In genomic region chr6:137153021-137153420, GRCm38 (mm10) we compare ENCODE assay signal across 12 mouse cellular contexts.
"Had no signal": no experiment of that assay in that cellular context is flagged by ENCODE, and none has a peak within 500 bp of the region (broad histone marks: within the 10 kb centered on the region; RNA-seq: fewer than 3 reads in every experiment).

No protein-coding gene starts in this region.

- H3K4me3 ChIP-seq: layer of hippocampus, adult 2 months; limb, embryonic 13.5 days; midbrain, embryonic 12.5 days; neural tube, embryonic 13.5 days; stomach, embryonic 15.5 days had no signal

- H3K9ac ChIP-seq: limb, embryonic 13.5 days; liver, embryonic 14.5 days; midbrain, embryonic 12.5 days; neural tube, embryonic 13.5 days; stomach, embryonic 15.5 days had no signal

- H3K27ac ChIP-seq: hindbrain, postnatal 0 days; layer of hippocampus, adult 2 months; limb, embryonic 13.5 days; liver, embryonic 14.5 days; midbrain, embryonic 12.5 days; neural tube, embryonic 13.5 days; stomach, embryonic 15.5 days had no signal

- DNase-seq: left cerebral cortex, postnatal 4 days; lung, adult 18-20 months; retina, postnatal 1 day; thymus, postnatal 36 days had no signal

- H3K9me3 ChIP-seq: limb, embryonic 13.5 days; midbrain, embryonic 12.5 days; neural tube, embryonic 13.5 days; stomach, embryonic 15.5 days had no signal

- H3K4me2 ChIP-seq: limb, embryonic 13.5 days; midbrain, embryonic 12.5 days; neural tube, embryonic 13.5 days; stomach, embryonic 15.5 days had no signal

- H3K36me3 ChIP-seq: limb, embryonic 13.5 days; midbrain, embryonic 12.5 days; neural tube, embryonic 13.5 days; stomach, embryonic 15.5 days had no signal

- ATAC-seq: hindbrain, postnatal 0 days; midbrain, embryonic 16.5 days had no signal

- H3K4me1 ChIP-seq: midbrain, embryonic 12.5 days; neural tube, embryonic 13.5 days; stomach, embryonic 15.5 days had no signal

- H3K27me3 ChIP-seq: limb, embryonic 13.5 days; midbrain, embryonic 12.5 days; neural tube, embryonic 13.5 days; stomach, embryonic 15.5 days had no signal
